Comparison of ENCODE assay signal across 7 mouse cellular contexts in the genomic region with DNA sequence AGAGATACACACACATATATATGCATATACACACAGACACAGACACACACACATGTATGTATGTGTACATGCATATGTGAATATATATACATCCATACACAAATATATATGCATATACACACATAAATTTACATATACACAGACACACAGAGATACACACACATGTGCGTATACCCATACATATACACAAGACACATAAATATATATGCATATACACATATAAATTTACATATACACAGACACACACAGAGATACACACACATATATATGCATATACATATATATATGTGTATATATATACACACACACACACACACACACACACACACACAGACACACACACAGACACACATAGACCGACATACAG. TPM values are rescaled to one million over a fixed set of nuclear protein-coding genes. Genes with fewer than 3 reads are reported as not detected.
DNase-seq lines count a peak whose midpoint lies in the region; ATAC-seq lines count a peak whose summit lies in the region.

No protein-coding gene starts in this region.

- no peak overlapping the region for H3K27ac ChIP-seq in lung, embryonic 16.5 days (ENCODE audit: low read length)
- no peak overlapping the region for H3K27ac ChIP-seq in forebrain, embryonic 15.5 days (replicated peaks)
- no peak overlapping the region for H3K27ac ChIP-seq in liver, embryonic 11.5 days (ENCODE audit: low read depth, low read length)
- no peak overlapping the region for H3K27ac ChIP-seq in stomach, embryonic 15.5 days

- peaks cover 18% of the 10 kb centered on the region for H3K27me3 ChIP-seq in lung, embryonic 16.5 days (ENCODE audit: control insufficient read depth, insufficient read depth, low read depth, low read length)
- peaks cover 10% of the 10 kb centered on the region for H3K27me3 ChIP-seq in forebrain, embryonic 15.5 days
- H3K27me3 ChIP-seq in liver, embryonic 11.5 days (replicated peaks; ENCODE audit: control insufficient read depth, insufficient read depth, low read length) = peaks cover 29% of the 10 kb centered on the region
- H3K27me3 ChIP-seq in stomach, embryonic 15.5 days (replicated peaks) = peaks cover 16% of the 10 kb centered on the region

- ATAC-seq in lung, embryonic 16.5 days (ENCODE audit: low read depth) = no peak
- ATAC-seq in forebrain, embryonic 15.5 days (replicated peaks) = peak; percentile 66; the same call in 1 of the 2 replicates
- ATAC-seq in liver, embryonic 11.5 days (replicated peaks; ENCODE audit: low FRiP score) = no peak
- ATAC-seq in stomach, embryonic 15.5 days (ENCODE audit: insufficient read depth, low FRiP score, low read depth) = no peak

- H3K9ac ChIP-seq in lung, embryonic 16.5 days (ENCODE audit: low read length) = no peak overlapping the region; the same call in 1 of the 2 replicates
- H3K9ac ChIP-seq in forebrain, embryonic 15.5 days (replicated peaks) = peak overlapping the region; percentile 63; the same call in 1 of the 2 replicates
- H3K9ac ChIP-seq in liver, embryonic 11.5 days (ENCODE audit: low read depth, low read length) = no peak overlapping the region
- no peak overlapping the region for H3K9ac ChIP-seq in stomach, embryonic 15.5 days

- no peaks in the 10 kb centered on the region for H3K36me3 ChIP-seq in lung, embryonic 16.5 days (ENCODE audit: control insufficient read depth, insufficient read depth, low read length)
- H3K36me3 ChIP-seq in forebrain, embryonic 15.5 days = no peaks in the 10 kb centered on the region
- no peaks in the 10 kb centered on the region for H3K36me3 ChIP-seq in liver, embryonic 11.5 days (ENCODE audit: control insufficient read depth, insufficient read depth, low read length)
- H3K36me3 ChIP-seq in stomach, embryonic 15.5 days = no peaks in the 10 kb centered on the region

- H3K9me3 ChIP-seq in lung, embryonic 16.5 days (ENCODE audit: control insufficient read depth, low read length) = no peaks in the 10 kb centered on the region
- no peaks in the 10 kb centered on the region for H3K9me3 ChIP-seq in forebrain, embryonic 15.5 days
- no peaks in the 10 kb centered on the region for H3K9me3 ChIP-seq in liver, embryonic 11.5 days (ENCODE audit: control insufficient read depth, low read length)
- H3K9me3 ChIP-seq in stomach, embryonic 15.5 days = no peaks in the 10 kb centered on the region

- peak overlapping the region; percentile 60 for H3K4me3 ChIP-seq in lung, embryonic 16.5 days (ENCODE audit: low read length)
- peak overlapping the region; percentile 66 for H3K4me3 ChIP-seq in forebrain, embryonic 15.5 days
- peak overlapping the region; percentile 58 for H3K4me3 ChIP-seq in liver, embryonic 11.5 days (ENCODE audit: low read depth, low read length)
- H3K4me3 ChIP-seq in stomach, embryonic 15.5 days (replicated peaks) = peak overlapping the region; percentile 57

- peak overlapping the region; percentile 98 for H3K4me2 ChIP-seq in lung, embryonic 16.5 days (ENCODE audit: low read depth, low read length)
- H3K4me2 ChIP-seq in forebrain, embryonic 15.5 days (replicated peaks) = peak overlapping the region; percentile 100
- peak overlapping the region; percentile 84 for H3K4me2 ChIP-seq in liver, embryonic 11.5 days
- peak overlapping the region; percentile 98 for H3K4me2 ChIP-seq in stomach, embryonic 15.5 days

- 41% methylated on average over 2 of the region's 2 CpGs for WGBS in lung, embryonic 16.5 days
- 53% methylated on average over 2 of the region's 2 CpGs for WGBS in forebrain, embryonic 15.5 days
- 50% methylated on average over 2 of the region's 2 CpGs for WGBS in liver, embryonic 11.5 days
- WGBS in stomach, embryonic 15.5 days = 48% methylated on average over 2 of the region's 2 CpGs

- H3K4me1 ChIP-seq in lung, embryonic 16.5 days (replicated peaks; ENCODE audit: control insufficient read depth, insufficient read depth, low read length) = 0 out of 2 replicates have a peak, but pooled peaks cover 3% of the 10 kb centered on the region
- H3K4me1 ChIP-seq in forebrain, embryonic 15.5 days = peaks cover 7% of the 10 kb centered on the region; the same call in 1 of the 2 replicates
- no peaks in the 10 kb centered on the region for H3K4me1 ChIP-seq in liver, embryonic 11.5 days (replicated peaks; ENCODE audit: control insufficient read depth, insufficient read depth, low read length)
- H3K4me1 ChIP-seq in stomach, embryonic 15.5 days = 0 out of 2 replicates have a peak, but pooled peaks cover 3% of the 10 kb centered on the region

- DNase-seq in lung, postnatal 4 days = no peak
- no peak for DNase-seq in liver, embryonic 11.5 days (ENCODE audit: low spot score)
- DNase-seq in layer of hippocampus, postnatal 25 days (ENCODE audit: extremely low spot score in 1 of 2, low spot score in 1 of 2) = no peak
- DNase-seq in spleen, postnatal 14 days (ENCODE audit: low spot score in 2 of 2) = no peak

RNA-seq across cellular contexts. Expression of gene Tmem117, which starts 0.6 kb away (rescaled TPM):
- polyA plus RNA-seq in lung, embryonic 16.5 days (2015; fragmentation: Nextera tagmentation; extraction: Ambion mirVana) = 2.7 and 4.5 TPM in 2 replicates
- 2.9 and 4.5 TPM in 2 replicates for polyA plus RNA-seq in forebrain, embryonic 15.5 days (2015; fragmentation: Nextera tagmentation; extraction: Ambion mirVana)
- 0.18 TPM in 1 of 2 replicates, not detected in the other for polyA plus RNA-seq in liver, embryonic 11.5 days (2014; fragmentation: Nextera tagmentation; extraction: Ambion mirVana)
- polyA plus RNA-seq in stomach, embryonic 15.5 days (2015; fragmentation: Nextera tagmentation; extraction: Ambion mirVana) = 2.8 and 3.7 TPM in 2 replicates
- total RNA-seq in layer of hippocampus, postnatal 25 days (2021) = 1 to 10 TPM; 8.2 to 8.5 TPM

RNA-seq across cellular contexts. Expression of gene Twf1, which starts 38.8 kb away (rescaled TPM):
- polyA plus RNA-seq in lung, embryonic 16.5 days (2015; fragmentation: Nextera tagmentation; extraction: Ambion mirVana) = 79.6 and 83.1 TPM in 2 replicates
- polyA plus RNA-seq in forebrain, embryonic 15.5 days (2015; fragmentation: Nextera tagmentation; extraction: Ambion mirVana) = 94.8 and 98.6 TPM in 2 replicates
- polyA plus RNA-seq in liver, embryonic 11.5 days (2014; fragmentation: Nextera tagmentation; extraction: Ambion mirVana) = 48.6 and 51.9 TPM in 2 replicates
- 104 TPM in 2 replicates for polyA plus RNA-seq in stomach, embryonic 15.5 days (2015; fragmentation: Nextera tagmentation; extraction: Ambion mirVana)
- total RNA-seq in layer of hippocampus, postnatal 25 days (2021) = 10 to 100 TPM; 49.2 to 53.3 TPM
